Mouse (Mus musculus) gastrocnemius, adult 18-20 months (tissue): Measurements from ENCODE around the gene Olfr541. TPM values are rescaled to one million over a fixed set of nuclear protein-coding genes. Genes with fewer than 3 reads are reported as not detected.
"Not testable (repeated sequence)": the region's sequence is repeated elsewhere in the genome, so short reads cannot be mapped to it uniquely, and the experiment has no call there.

Experiments
- DNase-seq: peaks from one replicate; pipeline ENCODE4 v3.0.0; 2021; ENCODE audit warnings: low spot score
- long read RNA-seq, 2 experiments: library from polyadenylated mRNA; stranded (forward); transcript quantifications; one replicate each; pipeline ENCODE4 v2.0.0; 2021
- total RNA-seq, 2 experiments: library from RNA; stranded (reverse); gene quantifications; 2 replicates each; pipeline ENCODE4 v1.2.3; 2021

The Olfr541 gene
- not detected for total RNA-seq
- long read RNA-seq, experiment 1: 0 reads
- long read RNA-seq, experiment 2: 0 reads

DNA sequence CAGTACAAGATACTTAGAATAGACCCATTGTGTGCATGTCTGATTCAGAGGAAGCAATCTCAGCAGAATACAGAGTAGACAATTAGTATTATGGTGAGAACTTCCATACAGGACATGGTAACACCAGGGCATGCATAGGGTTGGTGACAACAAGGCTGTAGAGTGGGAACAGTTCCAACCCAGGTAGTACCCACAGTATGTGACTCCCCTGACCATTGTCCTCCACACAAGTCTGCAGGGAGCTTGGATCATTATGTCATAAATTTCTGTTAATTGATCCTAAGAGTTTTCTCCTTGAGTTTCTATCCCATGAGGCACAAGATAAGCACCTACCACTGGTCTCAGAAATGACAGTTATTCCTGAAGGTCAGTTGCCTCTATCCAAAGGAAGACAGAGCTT, at the start of gene Olfr541:
Gene Olfr541 (plus strand): TSS at position 301 of the 400 bp plus-strand sequence.
- no peak for DNase-seq

DNA sequence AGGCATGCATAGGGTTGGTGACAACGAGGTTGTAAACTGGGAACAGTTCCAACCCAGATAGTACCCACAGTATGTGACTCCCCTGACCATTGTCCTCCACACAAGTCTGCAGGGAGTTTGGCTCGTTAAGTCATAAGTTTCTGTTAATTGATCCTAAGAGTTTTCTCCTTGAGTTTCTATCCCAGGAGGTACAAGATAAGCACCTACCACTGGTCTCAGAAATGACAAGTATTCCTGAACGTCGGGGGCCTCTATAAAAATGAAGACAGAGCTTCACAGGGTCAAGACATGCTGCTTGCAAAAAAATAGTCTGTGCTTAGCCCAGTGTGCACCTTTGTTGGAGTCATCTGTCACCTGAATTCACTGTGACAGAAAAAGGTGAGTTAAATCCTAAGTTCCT, 37.4 kb upstream of the Olfr541 start, which contains the start of gene Olfr539:
Gene Olfr539 (plus strand): TSS at position 301 of the 400 bp plus-strand sequence.
- no peak for DNase-seq

GRCm38 (mm10) chr7:140670693-140671092, 26.4 kb upstream of the Olfr541 start:
- not testable (repeated sequence) for DNase-seq

DNA sequence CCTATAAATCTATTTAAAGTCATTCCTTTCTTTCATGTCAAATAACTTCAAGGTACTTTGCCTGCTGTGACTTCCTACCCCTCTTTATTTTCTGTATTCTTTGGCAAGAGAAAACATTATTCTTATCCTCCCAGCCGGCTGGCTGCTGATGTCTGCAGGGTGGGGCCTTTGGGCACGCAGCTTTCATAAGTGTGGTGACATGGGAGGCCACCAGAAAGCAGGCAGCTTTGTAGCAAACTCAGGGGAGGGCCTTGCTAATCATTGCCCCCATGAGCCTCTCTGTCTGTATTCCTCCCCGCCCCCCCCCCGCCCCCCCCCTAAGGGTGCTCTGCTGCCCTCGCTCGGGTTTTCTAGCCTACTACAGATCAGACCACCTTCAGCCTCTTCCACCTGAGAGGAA, 21.2 kb upstream of the Olfr541 start:
- no peak for DNase-seq

DNA sequence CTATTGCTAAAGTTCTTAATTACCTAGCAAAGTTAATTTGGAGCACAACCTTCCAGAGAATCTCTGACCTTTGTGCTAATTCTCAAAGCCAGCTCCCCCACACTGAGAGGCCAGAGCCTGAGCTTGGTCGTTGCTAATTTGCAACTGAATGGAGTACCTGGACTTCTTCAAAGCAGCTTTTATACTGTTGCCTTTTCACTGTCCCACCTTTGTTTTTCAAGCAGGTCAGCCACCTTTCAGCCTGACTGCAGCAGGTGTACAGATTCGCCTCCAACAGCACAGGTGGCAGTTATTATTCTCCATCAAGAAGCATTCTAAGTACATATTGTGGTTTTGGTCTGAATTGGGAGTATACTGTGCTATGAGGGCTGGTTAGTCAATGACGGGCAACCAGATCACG, 17.5 kb upstream of the Olfr541 start:
- DNase-seq: not testable (repeated sequence)

DNA sequence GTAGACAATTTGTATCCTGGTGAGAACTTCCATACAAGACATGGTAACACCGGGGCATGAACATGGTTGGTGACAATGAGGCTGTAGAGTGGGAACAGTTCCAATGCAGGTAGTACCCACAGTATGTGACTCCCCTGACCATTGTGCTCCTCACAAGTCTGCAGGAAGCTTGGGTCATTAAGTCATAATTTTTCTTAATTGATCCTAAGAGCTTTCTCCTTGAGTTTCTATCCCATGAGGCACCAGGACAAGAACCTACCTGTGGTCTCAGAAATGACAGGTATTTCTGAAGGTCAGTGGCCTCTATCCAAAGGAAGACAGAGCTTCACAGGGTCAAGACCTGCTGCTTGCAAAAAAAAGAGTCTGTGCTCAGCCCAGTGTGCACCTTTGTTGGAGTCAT, 15.4 kb upstream of the Olfr541 start, which contains the start of gene Olfr45:
Gene Olfr45 (plus strand): TSS at position 301 of the 400 bp plus-strand sequence.
- DNase-seq: no peak

GRCm38 (mm10) chr7:140706348-140706747, 9.3 kb downstream of the Olfr541 start:
- DNase-seq: no peak

DNA sequence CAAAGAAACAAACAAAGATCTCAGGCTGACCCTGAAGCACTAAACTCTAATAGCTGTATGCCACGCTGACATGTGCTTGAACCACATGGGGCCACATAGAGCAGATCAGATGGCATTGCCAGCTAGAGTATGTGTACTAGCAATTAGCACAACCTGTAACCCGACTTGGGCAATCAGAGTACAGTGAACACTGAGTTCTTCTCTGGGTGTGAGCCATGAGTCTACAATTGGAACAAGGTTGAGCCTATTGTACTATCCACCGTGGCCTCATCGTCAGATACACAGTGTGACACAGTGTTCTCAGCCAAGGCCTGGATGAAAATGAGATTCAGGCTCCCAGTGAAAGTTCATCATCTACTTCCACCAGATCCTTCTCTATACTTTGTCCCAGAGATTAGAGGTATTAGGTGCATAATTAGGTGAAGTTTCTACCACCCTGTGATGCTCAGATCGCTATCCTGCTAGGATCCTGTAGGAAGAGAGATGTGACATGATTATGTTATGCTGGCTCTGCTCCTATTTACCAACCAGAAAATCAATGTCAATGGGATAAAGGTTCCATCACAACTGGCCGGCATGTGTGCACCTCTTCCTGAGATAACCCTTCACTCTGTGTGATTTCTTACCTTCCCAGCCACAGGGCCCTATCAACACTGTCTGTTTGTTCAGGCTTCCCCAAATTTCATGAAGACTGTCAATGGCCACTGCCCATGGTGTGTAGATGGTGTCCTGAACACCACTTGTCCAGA, 10.6 kb downstream of the Olfr541 start:
- no peak for DNase-seq

GRCm38 (mm10) chr7:140717155-140718055, 20.3 kb downstream of the Olfr541 start:
- DNase-seq: no peak

DNA sequence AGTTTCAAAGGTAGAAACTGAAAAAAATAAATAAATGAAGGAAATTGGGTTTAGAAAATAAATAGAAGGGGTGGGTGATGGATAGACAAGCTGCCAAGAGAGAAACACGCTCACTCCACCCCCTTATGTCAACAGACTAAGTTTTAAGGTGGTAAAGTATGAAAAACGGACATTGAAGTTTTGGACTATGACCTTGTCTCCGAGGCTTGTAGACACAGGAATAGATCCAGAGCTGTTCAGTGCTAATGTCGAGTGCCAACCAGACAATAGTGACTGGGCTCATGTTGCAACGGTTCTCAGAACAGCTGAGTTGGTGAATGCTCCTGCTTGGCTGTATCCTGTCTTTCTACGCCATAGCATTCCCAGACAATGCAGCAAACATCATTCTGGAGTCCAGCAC, 24.0 kb downstream of the Olfr541 start:
- no peak for DNase-seq

- DNase-seq: no peak
These were observed 28.5 kb downstream of the Olfr541 start for GRCm38 (mm10) chr7:140725558-140725957.

DNA sequence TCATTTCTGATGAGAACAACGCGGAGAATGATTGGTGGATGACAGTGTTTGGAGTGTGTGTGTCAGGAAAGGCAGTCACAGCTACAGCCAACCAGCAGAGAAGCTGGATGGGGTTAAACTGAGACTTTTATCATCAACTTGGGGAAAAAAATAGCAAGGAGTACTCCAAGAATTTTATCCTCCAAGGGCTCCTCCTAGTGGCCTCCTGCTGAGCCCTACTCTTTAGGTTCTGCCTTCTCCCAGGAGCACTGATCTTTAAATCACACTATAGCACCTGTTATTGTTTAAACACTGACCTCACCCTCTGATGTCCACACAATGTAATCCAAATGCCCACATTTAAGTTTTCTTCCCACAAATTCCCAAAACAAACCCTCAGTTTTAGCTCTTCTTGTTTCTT, 36.1 kb downstream of the Olfr541 start:
- no peak for DNase-seq

DNA sequence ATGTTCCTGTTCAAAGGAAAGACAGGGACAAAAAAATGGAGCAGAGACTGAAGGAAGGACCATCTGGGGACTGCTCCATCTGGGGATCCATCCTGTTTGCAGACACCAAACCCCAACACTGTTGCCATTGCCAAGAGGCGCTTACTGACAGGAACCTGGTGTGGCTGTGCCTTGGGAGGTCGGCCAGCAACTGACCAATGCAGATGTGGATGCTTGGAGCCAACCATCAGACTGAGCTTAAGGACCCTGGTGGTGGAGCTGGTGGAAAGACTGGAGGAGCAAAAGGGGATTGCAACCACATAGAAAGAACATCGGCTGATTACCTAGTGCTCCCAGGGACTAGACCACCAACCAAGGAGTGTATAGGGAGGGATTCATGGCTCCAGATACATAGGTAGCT, 50.3 kb downstream of the Olfr541 start:
- no peak for DNase-seq

DNA sequence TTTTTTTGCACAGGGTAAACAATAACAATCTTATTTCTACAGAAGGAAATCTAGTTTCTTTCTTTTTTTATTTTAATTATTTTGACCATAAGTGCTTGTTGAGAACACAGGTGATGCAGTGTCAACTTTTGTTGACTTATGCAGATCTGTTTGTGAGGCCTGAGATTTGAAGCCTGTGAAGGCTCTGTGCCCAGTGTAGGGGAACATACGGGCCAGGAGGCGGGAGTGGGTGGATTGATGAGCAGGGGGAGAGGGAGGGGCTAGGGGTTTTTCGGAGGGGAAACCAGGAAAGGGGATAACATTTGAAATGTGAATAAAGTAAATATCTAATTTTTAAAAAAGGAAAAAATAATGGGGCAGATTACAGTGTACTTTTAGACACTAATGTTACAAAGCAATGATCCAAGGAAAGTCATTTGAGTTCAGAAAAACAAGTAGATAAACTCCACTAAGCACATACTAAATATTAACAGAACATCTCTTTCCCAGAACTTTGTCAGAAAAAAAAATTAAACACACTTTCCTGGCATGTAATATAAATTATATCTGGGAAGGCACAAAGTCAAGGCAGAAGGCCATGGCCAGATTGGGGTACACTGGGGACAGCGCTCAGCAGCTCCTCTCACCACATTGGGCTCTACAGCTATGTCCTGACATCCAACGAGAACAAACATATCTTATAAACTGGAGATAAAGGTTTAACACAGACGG, 51.2 kb downstream of the Olfr541 start:
- DNase-seq: no peak

- DNase-seq: no peak
These were observed 51.7 kb downstream of the Olfr541 start for GRCm38 (mm10) chr7:140748827-140749160.

GRCm38 (mm10) chr7:140754556-140754955, 57.5 kb downstream of the Olfr541 start:
- no peak for DNase-seq

Other genes starting within 250 kb of the Olfr541 start
- gene Olfr533, start 233.9 kb upstream of the Olfr541 start, total RNA-seq: not detected
- gene Olfr535, start 213.1 kb upstream of the Olfr541 start, total RNA-seq: not detected
- gene Olfr536, start 189.9 kb upstream of the Olfr541 start, total RNA-seq: not detected
- not detected for gene Olfr538, start 129.4 kb upstream of the Olfr541 start, total RNA-seq
- gene Olfr46, start 96.0 kb upstream of the Olfr541 start, total RNA-seq: not detected
- gene Olfr61, start 68.3 kb upstream of the Olfr541 start, total RNA-seq: not detected
- not detected for gene Olfr53, start 50.8 kb upstream of the Olfr541 start, total RNA-seq
- not detected for gene Olfr539, start 37.3 kb upstream of the Olfr541 start, total RNA-seq
- not detected for gene Olfr45, start 15.3 kb upstream of the Olfr541 start, total RNA-seq
- gene Cyp2e1, start 66.5 kb downstream of the Olfr541 start, total RNA-seq: 10 to 100 TPM; 12.1 to 13.7 TPM
- gene Syce1, start 90.6 kb downstream of the Olfr541 start, total RNA-seq: not detected
- gene Zfp941, start 124.9 kb downstream of the Olfr541 start, total RNA-seq: not detected
- not detected for gene Urah, start 137.8 kb downstream of the Olfr541 start, total RNA-seq
- gene Scgb1c1, start 148.3 kb downstream of the Olfr541 start, total RNA-seq: not detected
- not detected for gene Odf3, start 150.5 kb downstream of the Olfr541 start, total RNA-seq
- gene Gm45785, start 159.1 kb downstream of the Olfr541 start, total RNA-seq: not detected
- gene Ric8a, start 159.7 kb downstream of the Olfr541 start, total RNA-seq: 10 to 100 TPM; 11.9 to 13.7 TPM
- gene Bet1l, start 160.3 kb downstream of the Olfr541 start, total RNA-seq: 1 to 10 TPM; 5.0 to 6.1 TPM
- gene Psmd13, start 184.7 kb downstream of the Olfr541 start, total RNA-seq: 10 to 100 TPM; 83.0 to 87.8 TPM
- gene Sirt3, start 185.0 kb downstream of the Olfr541 start, total RNA-seq: 10 to 100 TPM; 22.5 to 25.5 TPM
- 1,000 to 10,000 TPM; 2,037 to 2,233 TPM for gene Cox8b, start 203.2 kb downstream of the Olfr541 start, total RNA-seq
- not detected for gene Nlrp6, start 223.6 kb downstream of the Olfr541 start, total RNA-seq
- 1 to 10 TPM; 2.2 to 3.4 TPM for gene Pgghg, start 244.1 kb downstream of the Olfr541 start, total RNA-seq